Mouse (Mus musculus): ENCODE measurements at regions not wholly inside any gene's neighbourhood (a gene's known extent, or its start where the extent isn't known, plus 50 kb on each side); places are given as distances from the start of the nearest gene placed in this dataset.

- TF ChIP-seq CTCF (IDR thresholded peaks at IDR 0.05; ENCODE audit: low read depth) (no peak), EP300 (IDR thresholded peaks at IDR 0.05; ENCODE audit: low read depth) (no peak)
Measured at GRCm38 (mm10) chr14:29839576-29839975, 117.9 kb upstream of the Cacna2d3 start.
